Mouse (Mus musculus) inflammation-experienced regulatory T-cells, adult 6 months (primary cell): ENCODE measurements around the gene Gm10644. TPM values are rescaled to one million over a fixed set of nuclear protein-coding genes. Genes with fewer than 3 reads are reported as not detected.

Experiments used
- ATAC-seq: one replicate; pipeline ENCODE4 v1.8.0; 2017
- polyA plus RNA-seq, 3 experiments: library from polyadenylated mRNA; unstranded; fragments of 100-300 nt; shearing (Covaris generic); gene quantifications; one replicate each; pipeline ENCODE4 v1.2.1; 2017

Gene Gm10644
- polyA plus RNA-seq, 3 experiments from 2014 or later = 0.16 to 1.5 (median 0.52) TPM

DNA sequence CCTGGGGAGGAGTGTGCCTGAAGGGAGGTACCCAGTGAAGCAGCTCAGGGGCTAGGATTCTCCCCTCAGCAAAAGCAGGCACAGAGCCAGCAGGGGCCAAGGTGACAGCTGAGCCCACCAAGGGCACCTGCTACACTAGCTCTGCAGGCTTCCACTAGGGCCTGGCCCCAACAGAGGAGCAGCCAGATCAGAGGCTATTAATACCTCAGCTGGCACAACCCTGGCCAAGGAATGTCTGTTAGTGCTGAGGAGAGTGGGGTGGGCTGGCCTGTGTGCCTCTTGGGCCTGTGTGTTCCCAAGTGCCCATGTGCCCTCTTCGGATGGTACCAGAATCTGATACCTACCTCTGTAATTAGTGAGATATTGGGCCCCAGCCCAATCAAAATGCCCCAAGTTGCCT is 25.2 kb upstream of the Gm10644 start:
- ATAC-seq = no peak

DNA sequence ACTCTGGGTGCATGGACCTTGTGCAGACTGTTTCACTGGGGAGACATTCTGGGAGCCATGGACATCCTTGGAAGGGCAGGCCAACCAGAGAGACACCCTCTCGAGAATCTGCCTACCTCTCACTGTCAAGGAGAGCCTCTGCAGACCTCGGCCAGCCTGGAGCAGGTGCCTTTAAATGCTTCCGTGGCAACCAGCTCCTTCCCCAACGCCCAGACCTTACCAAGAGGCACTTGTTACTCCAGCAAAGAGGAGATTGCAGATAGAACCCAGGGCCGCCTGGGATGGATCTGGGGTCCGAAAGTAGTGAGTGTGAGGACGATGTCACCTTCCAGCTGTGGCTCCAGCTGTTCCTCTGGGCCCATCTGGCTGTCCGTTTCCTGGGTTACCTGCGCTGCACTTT is 23.2 kb upstream of the Gm10644 start:
- ATAC-seq = no peak

DNA sequence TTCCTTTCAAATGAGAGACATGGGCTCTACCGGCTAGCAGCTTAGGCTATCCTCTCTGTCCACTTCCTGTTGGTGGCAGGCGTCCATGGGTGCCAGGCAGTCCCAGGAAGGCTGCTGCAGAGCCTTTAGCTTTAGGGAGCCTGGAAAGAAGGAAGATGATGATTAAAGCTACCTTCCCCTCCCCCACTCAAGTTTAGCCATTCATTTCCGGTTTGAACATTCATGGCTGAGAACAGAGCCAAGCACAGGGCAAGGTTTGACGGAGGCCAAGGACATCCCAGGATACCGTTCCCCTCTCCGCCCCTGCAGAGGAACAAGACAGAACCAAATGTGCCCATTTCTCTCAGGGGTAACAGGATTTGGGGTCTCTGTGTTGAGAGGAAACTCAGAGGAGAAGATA is 22.6 kb upstream of the Gm10644 start:
- ATAC-seq = no peak

DNA sequence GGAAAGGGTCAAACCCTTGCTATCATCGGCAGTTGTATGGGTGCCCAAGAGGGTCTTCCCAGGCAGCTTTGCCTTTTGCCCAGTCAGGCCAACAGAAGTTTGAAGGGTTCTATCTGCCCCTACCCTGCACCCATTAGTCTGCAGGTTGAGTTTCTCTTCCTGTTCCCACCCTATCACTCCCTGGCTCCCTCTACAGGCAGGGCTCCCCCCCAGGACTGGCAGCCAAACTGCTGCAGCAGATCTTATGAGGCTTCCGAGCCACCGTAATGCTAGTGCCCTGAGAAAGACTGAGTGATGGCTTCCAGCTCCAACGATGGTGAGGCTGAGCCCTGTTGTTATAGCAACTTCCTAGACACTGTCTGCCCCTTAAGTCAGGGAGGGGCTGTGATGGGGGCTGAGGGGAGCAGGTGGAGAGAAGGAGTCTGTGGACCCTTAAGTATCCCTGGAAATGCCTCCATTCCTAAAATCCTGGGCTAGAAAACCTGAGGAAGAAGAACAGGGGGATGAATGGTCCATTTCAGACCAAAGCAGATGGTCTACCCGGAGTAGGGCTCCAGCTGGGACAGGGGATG is 21.9 kb upstream of the Gm10644 start:
- ATAC-seq = no peak

- ATAC-seq = no peak
Observed at GRCm38 (mm10) chr8:83976101-83976630, 21.2 kb upstream of the Gm10644 start.

GRCm38 (mm10) chr8:83974521-83974920 is 19.5 kb upstream of the Gm10644 start:
- ATAC-seq = no peak

GRCm38 (mm10) chr8:83973161-83974031 is 18.4 kb upstream of the Gm10644 start:
- ATAC-seq = no peak

GRCm38 (mm10) chr8:83972150-83973120 is 17.4 kb upstream of the Gm10644 start, which contains the start of gene Prkaca:
Prkaca (plus strand) TSS chr8:83972993.
- ATAC-seq = peak; percentile 99

- no peak for ATAC-seq
Observed at GRCm38 (mm10) chr8:83971661-83972060, 16.7 kb upstream of the Gm10644 start.

- no peak for ATAC-seq
Observed at GRCm38 (mm10) chr8:83971121-83971520, 16.1 kb upstream of the Gm10644 start.

DNA sequence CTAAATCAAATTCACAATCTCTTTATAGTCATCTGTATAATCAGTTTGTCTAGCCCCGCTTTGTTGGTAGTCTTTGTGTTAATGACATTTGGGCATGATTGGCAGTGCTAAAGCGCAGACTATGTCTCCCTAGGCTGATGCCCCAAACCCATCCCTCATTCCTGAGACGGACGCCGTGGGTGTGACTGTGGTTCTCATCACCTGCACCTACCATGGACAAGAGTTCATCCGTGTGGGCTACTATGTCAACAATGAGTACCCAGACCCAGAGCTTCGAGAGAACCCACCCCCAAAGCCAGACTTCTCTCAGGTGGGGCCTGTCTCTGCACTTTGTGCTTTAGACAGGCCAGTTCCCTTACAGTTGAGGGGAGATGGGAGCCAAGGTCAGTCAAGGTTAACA is 12.7 kb upstream of the Gm10644 start:
- no peak for ATAC-seq

DNA sequence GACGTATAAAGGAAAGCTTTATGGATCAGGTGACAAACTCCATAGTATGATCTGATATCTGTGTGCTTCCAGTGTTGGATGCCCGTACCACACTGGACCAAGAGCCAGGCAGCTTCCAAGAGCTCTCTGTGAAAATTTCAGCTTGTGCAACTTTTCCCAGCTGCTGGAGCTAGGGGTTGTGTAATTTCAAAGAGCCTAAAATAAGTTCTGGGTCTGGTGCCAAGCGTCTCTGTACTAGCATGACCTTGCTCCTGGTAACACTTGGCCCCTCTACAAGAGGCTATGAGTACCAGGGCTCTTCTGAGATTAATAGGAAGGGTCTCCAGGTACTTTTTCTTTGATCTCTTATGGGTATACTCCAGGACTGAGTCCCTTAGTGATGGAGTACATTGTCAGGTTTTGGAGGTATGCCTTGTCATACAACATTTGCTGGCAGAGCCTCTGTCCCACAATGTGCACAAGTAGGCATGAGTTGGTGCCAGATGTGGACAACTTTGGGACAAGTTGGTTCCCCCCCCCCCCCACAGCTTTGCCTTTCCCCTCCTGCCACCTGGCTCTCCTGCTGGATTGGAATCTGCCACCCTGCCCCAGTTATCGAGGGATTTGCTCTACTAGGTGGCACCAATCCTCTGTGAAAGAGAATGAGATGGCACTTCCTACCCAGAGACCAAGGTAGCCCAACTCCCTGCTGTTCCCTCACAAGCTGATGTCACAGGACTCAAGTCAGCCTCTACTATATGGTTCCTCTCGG is 9.2 kb upstream of the Gm10644 start:
- ATAC-seq = no peak

DNA sequence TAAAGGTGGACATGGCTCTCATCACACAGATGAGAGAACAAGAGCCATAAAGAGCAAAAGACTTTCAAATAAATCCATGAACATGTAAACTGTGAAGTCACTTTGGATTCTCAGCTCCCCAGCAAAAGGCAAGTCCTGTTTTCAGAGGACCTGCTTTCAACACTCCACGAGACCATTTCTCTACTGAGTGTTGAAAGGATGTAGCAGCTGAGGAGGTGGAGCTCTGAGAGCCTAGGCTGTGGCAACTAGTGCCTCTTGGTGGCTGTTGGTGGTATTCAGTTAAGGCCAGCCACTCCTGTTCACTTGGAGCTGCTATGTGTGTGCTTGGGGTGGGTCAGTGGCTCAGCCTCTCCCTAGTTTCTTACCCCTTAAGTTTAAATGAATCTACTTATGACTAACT is 1.8 kb upstream of the Gm10644 start:
- no peak for ATAC-seq

DNA sequence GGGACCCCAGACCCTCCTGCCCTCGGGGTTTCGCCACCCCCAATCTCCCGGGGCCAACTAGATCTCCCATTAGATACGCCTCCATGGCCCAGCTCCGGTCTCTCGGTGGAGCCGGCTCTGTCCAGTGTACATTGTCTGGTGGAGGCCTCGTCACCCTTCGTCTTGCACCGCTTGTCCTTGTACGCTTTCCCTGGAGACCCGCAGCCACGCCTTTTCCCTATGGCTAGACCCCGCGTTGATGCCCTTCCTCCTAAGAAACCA is 883 bp upstream of the Gm10644 start:
- ATAC-seq = no peak

GRCm38 (mm10) chr8:83954749-83955105 is 278 bp downstream of the Gm10644 start:
- no peak for ATAC-seq

GRCm38 (mm10) chr8:83945540-83945939 is 9.5 kb downstream of the Gm10644 start:
- no peak for ATAC-seq

DNA sequence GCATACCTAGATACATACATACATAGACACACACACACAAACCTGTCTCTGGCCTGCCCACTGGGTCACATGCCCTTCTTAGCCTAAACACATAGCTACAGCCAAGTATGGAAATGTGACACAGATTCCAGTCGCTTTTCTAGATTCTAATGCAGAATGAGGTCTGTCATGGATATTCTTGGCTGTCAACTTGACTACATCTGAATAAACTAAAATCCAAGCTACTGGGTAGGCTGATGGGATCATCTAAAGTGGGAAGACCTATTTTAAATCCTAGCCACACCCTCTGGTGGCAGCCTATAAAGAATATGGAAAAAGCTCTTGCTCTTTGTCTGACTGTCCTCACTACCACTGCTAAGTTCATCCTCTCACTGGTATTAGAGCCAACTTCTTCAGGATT is 12.6 kb downstream of the Gm10644 start:
- no peak for ATAC-seq

DNA sequence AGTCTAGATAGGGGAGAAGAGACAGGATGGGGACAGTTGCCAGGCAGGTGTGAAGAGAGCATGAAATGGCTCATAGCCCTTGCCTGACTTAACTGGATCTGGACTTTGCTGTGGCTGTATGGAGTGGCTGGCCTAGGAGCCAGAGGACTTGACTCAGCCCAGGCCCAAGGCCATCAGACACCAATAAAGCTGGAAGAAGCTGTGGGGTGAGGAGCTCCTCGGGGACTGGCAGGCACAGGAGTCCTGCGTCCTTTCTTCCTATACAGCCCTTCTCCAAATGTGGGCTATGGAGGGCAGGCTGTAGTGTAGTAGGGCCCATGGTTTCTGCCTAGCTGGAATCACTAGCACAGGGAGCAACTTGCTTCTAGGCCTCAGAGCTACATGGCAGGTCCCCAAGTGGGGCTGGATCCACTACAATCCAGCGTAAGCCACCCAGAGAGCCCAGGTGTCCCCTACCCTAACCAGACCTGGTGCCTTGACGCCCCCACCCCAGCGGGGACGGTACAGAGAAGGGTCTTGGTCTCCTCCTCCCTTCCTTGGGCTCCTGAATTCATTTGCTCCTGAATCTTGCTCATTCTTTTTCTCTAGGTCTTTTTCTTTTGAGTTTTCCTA is 13.8 kb downstream of the Gm10644 start:
- no peak for ATAC-seq

DNA sequence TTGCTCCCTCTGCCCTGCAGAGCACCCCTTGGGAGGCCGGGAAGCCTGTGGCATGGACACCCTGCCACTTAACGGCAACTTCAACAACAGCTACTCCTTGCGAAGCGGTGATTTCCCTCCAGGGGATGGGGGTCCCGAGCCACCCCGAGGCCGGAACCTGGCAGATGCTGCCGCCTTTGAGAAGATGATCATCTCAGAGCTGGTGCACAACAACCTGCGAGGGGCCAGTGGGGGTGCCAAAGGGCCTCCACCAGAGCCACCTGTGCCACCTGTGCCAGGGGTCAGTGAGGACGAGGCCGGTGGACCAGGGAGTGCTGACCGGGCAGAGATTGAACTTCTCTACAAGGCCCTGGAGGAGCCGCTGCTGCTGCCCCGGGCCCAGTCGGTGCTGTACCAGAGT is 16.7 kb downstream of the Gm10644 start:
- ATAC-seq = no peak

DNA sequence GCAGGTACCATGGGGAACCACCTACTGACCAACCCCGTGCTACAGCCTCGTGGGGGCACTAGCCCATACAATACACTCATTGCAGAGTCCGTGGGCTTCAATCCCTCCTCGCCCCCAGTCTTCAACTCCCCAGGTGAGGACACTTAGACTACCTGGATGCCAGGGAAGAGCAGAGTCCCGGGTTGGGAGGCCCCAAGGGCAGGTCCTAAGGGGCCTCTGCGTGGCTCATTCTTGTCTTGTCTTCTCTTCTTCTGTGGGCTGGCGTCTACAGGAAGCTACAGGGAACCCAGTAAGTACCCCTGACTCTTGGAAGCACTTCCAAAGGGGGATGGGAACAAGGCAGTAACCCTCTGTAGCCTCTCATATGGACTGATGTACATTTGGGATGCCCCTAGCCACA is 17.4 kb downstream of the Gm10644 start:
- ATAC-seq = no peak

DNA sequence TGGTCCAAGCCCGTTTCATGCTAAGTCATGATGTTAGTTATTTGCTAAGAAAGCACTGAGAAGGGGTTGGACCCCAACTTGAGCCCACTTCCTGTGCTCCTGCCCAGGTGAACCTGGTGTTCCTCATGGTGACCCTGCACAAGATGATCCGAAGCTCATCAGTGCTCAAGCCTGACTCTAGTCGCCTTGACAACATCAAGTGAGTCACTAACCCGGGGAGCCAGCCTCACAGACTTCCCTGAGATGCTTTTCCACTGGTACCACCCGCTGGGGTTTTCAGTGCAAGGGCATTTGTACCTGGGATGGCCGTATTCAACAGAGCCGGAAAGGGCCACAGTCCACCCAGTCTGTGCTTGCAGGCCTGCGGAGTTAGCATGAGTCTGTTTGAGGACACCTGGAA is 19.6 kb downstream of the Gm10644 start:
- no peak for ATAC-seq

GRCm38 (mm10) chr8:83934994-83935393 is 20.0 kb downstream of the Gm10644 start:
- no peak for ATAC-seq
